Mouse (Mus musculus): ENCODE data around the gene Gm12117. TPM values are rescaled to one million over a fixed set of nuclear protein-coding genes. Genes with fewer than 3 reads are reported as not detected.

Gene Gm12117
- total RNA-seq (2014; rRNA removed): not detected in 2 replicates
- not detected in 2 replicates for polyA plus RNA-seq (2012; rRNA removed)

DNA sequence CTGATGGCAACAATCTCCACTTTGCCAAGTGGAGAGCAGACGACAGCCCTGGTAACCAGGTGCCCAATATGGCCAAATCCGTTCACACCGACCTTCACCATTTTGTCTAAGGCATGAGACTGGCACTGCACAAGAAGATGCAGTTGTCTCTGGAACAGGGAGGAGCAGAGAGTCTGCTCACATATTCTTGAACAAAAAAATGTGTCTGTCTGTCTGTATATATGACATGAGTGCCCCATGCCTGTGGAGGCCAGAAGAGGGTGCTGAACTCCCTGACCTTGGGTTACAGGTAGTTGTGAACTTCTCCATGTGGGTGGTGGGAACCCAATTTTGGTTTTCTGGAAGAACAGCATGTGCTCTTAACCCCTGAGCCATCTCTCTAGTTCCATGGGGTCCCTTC lies at the start of gene Gm12117:
Gm12117 (minus strand) TSS at position 101 of the 400 bp plus-strand sequence.
- Histone ChIP-seq H3K4me1 (ENCODE audit: control insufficient read depth, insufficient read depth, low read length) (no peaks in the 10 kb centered on the region), H3K36me3 (ENCODE audit: control insufficient read depth, insufficient read depth, low read length) (no peaks in the 10 kb centered on the region), H3K9ac (ENCODE audit: low read depth, low read length) (no peak within 1 kb of the TSS), H3K4me3 (ENCODE audit: insufficient read depth, low read depth, low read length) (no peak within 1 kb of the TSS), H3K27ac (replicated peaks; ENCODE audit: insufficient read depth, low read depth, low read length) (no peak within 1 kb of the TSS), H3K79me2 (ENCODE audit: control insufficient read depth, insufficient read depth, low read length) (no peaks in the 10 kb centered on the region), H3K27me3 (ENCODE audit: control insufficient read depth, insufficient read depth, low read length) (no peaks in the 10 kb centered on the region)
- DNase-seq (ENCODE audit: extremely low read depth, low read depth, low spot score): no peak
- WGBS: 98% methylated on average over 3 of the region's 3 CpGs
- TF ChIP-seq CTCF (IDR thresholded peaks at IDR 0.05; ENCODE audit: low read depth, low read length) (no peak), POLR2A (IDR thresholded peaks at IDR 0.05; ENCODE audit: extremely low read depth, insufficient read depth, low read length) (no peak)

DNA sequence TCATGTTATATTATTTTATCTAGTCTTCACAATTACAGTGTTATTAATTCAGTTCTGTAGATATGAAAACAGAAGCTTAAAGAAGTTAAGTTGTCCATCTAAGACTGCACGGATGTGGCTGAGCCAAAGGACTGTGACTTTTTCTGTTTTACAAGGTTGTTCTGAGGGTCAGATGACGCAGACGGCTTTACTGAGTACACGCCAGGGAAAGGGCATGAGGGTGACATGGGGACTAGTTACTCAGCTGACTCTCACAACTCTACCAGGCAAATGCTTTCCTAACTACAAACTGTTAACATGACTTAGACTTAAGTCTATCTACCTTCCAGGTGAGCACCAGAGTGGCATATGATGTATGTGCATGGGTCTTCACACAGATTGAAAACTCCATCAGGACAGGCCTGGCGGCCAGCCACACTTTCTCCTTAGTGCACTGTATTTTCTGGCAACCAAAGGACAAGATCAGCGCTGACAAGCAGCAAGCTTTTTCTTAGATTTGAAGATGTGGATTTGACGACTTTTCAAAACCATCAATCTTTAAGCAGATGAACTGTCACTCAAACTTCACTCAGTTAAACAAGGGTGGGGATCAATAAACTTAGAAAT lies 42.6 kb upstream of the Gm12117 start:
- WGBS: 88% methylated on average over 7 of the region's 7 CpGs
- H3K36me3 ChIP-seq (ENCODE audit: control insufficient read depth, insufficient read depth, low read length): no peaks in the 10 kb centered on the region
- no peaks in the 10 kb centered on the region for H3K27me3 ChIP-seq (ENCODE audit: control insufficient read depth, insufficient read depth, low read length)
- TF ChIP-seq POLR2A (IDR thresholded peaks at IDR 0.05; ENCODE audit: extremely low read depth, insufficient read depth, low read length) (no peak), CTCF (IDR thresholded peaks at IDR 0.05; ENCODE audit: low read depth, low read length) (no peak)
- no peak overlapping the region for H3K27ac ChIP-seq (replicated peaks; ENCODE audit: insufficient read depth, low read depth, low read length)
- no peaks in the 10 kb centered on the region for H3K4me1 ChIP-seq (ENCODE audit: control insufficient read depth, insufficient read depth, low read length)
- no peak for DNase-seq (ENCODE audit: extremely low read depth, low read depth, low spot score)
- no peak overlapping the region for H3K9ac ChIP-seq (ENCODE audit: low read depth, low read length)
- no peaks in the 10 kb centered on the region for H3K79me2 ChIP-seq (ENCODE audit: control insufficient read depth, insufficient read depth, low read length)
- no peak overlapping the region for H3K4me3 ChIP-seq (ENCODE audit: insufficient read depth, low read depth, low read length)

DNA sequence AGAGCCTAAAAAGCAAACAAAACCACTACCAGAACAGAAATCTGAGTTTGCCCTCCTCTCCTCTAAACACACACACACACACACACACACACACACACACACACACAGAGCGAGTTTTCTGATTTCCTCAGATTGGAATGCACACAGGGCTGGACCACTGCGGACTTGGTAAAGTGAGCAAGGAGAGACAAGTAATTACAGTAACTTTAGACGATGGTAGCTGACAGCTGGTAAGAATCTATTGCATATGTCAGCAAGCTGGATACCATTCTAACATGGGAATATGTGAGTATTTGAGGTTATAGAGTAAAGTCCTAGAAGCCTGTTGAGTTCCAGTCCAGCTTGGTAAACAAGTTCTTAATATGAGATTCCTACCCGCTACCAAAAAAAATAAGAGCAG lies 33.0 kb upstream of the Gm12117 start:
- 83% methylated on average over 4 of the region's 4 CpGs for whole genome bisulfite sequencing
- no peak for DNase-seq (ENCODE audit: extremely low read depth, low read depth, low spot score)
- no peak for TF ChIP-seq CTCF (IDR thresholded peaks at IDR 0.05; ENCODE audit: low read depth, low read length)
- TF ChIP-seq POLR2A (IDR thresholded peaks at IDR 0.05; ENCODE audit: extremely low read depth, insufficient read depth, low read length): no peak

DNA sequence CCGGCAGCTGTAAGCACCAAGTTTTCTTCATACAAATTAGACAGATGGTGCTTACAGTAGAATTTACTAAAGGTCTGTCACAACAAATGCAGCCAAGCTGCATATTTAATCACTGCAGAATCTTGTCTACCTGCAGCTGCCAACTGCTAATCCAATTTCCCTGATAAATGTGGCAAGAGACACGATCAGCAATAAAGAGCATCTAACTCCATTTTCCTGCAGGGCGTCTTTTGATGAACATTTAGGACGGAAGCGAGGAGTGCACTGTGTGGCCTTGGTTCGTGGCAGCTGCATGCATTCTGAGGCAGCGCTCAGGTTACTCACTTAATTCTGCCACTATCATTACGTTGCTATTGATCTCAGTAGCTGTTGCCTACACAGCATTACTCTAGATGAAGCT lies 24.3 kb upstream of the Gm12117 start:
- H3K4me1 ChIP-seq (ENCODE audit: control insufficient read depth, insufficient read depth, low read length): no peaks in the 10 kb centered on the region
- no peaks in the 10 kb centered on the region for H3K36me3 ChIP-seq (ENCODE audit: control insufficient read depth, insufficient read depth, low read length)
- DNase-seq (ENCODE audit: extremely low read depth, low read depth, low spot score): no peak
- no peaks in the 10 kb centered on the region for H3K27me3 ChIP-seq (ENCODE audit: control insufficient read depth, insufficient read depth, low read length)
- no peak overlapping the region for H3K9ac ChIP-seq (ENCODE audit: low read depth, low read length)
- H3K27ac ChIP-seq (replicated peaks; ENCODE audit: insufficient read depth, low read depth, low read length): no peak overlapping the region
- no peak for TF ChIP-seq CTCF (IDR thresholded peaks at IDR 0.05; ENCODE audit: low read depth, low read length)
- TF ChIP-seq POLR2A (IDR thresholded peaks at IDR 0.05; ENCODE audit: extremely low read depth, insufficient read depth, low read length): no peak
- 85% methylated on average over 8 of the region's 8 CpGs for WGBS
- no peaks in the 10 kb centered on the region for H3K79me2 ChIP-seq (ENCODE audit: control insufficient read depth, insufficient read depth, low read length)
- no peak overlapping the region for H3K4me3 ChIP-seq (ENCODE audit: insufficient read depth, low read depth, low read length)

More for the DNA sequence above, 33.0 kb upstream of the Gm12117 start:
- Histone ChIP-seq H3K79me2 (ENCODE audit: control insufficient read depth, insufficient read depth, low read length) (no peaks in the 10 kb centered on the region), H3K4me3 (ENCODE audit: insufficient read depth, low read depth, low read length) (no peak overlapping the region), H3K27ac (replicated peaks; ENCODE audit: insufficient read depth, low read depth, low read length) (no peak overlapping the region), H3K27me3 (ENCODE audit: control insufficient read depth, insufficient read depth, low read length) (no peaks in the 10 kb centered on the region), H3K4me1 (ENCODE audit: control insufficient read depth, insufficient read depth, low read length) (no peaks in the 10 kb centered on the region), H3K36me3 (ENCODE audit: control insufficient read depth, insufficient read depth, low read length) (no peaks in the 10 kb centered on the region), H3K9ac (ENCODE audit: low read depth, low read length) (no peak overlapping the region)

DNA sequence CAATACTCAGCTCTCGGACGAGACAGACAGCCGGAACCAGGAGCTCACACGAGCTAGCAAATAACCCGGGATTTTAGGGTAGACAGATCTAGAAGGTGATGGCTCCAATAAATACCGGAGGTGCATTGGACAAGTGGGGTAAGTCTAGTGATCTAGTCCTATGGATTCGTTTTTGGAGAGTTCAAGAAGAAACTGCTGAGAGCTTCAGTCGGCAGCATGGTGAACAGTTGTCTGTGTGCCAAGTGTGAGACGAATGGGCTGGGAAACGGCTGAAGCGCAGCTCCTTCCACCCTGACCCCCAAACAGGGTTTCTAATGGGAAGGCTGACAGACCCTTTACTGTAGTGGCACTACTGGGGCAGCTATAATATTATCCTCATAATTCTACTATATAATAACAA lies 22.8 kb upstream of the Gm12117 start:
- DNase-seq (ENCODE audit: extremely low read depth, low read depth, low spot score): no peak
- WGBS: 90% methylated on average over 11 of the region's 11 CpGs
- TF ChIP-seq POLR2A (IDR thresholded peaks at IDR 0.05; ENCODE audit: extremely low read depth, insufficient read depth, low read length): no peak
- TF ChIP-seq CTCF (IDR thresholded peaks at IDR 0.05; ENCODE audit: low read depth, low read length): no peak

DNA sequence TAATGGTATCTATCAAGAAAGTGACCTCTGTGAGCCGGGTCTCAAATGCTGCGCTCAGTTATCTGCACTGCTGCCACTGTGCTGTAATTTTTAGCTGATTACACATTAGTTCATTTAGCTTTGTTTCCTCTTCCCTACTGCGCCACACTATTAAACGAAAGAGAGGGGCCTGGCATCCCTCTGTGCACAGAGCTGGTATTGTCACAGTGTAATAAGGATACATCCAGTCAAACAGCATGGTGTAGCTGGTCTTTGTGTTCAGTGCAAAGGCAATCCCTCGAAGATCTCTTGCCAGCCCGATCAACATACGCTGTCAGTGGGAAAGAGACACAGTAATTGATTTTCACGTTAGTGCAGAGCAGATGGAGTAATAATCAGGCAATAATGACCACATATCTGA lies 20.6 kb upstream of the Gm12117 start:
- TF ChIP-seq POLR2A (IDR thresholded peaks at IDR 0.05; ENCODE audit: extremely low read depth, insufficient read depth, low read length) (no peak), CTCF (IDR thresholded peaks at IDR 0.05; ENCODE audit: low read depth, low read length) (no peak)
- Histone ChIP-seq H3K4me3 (ENCODE audit: insufficient read depth, low read depth, low read length) (no peak overlapping the region), H3K9ac (ENCODE audit: low read depth, low read length) (no peak overlapping the region), H3K4me1 (ENCODE audit: control insufficient read depth, insufficient read depth, low read length) (peaks cover 1% of the 10 kb centered on the region; the same call in 1 of the 2 replicates), H3K27me3 (ENCODE audit: control insufficient read depth, insufficient read depth, low read length) (no peaks in the 10 kb centered on the region), H3K36me3 (ENCODE audit: control insufficient read depth, insufficient read depth, low read length) (no peaks in the 10 kb centered on the region), H3K79me2 (ENCODE audit: control insufficient read depth, insufficient read depth, low read length) (no peaks in the 10 kb centered on the region), H3K27ac (replicated peaks; ENCODE audit: insufficient read depth, low read depth, low read length) (no peak overlapping the region)
- DNase-seq (ENCODE audit: extremely low read depth, low read depth, low spot score): no peak
- 84% methylated on average over 8 of the region's 8 CpGs for WGBS

More for the DNA sequence above, 22.8 kb upstream of the Gm12117 start:
- Histone ChIP-seq H3K4me1 (ENCODE audit: control insufficient read depth, insufficient read depth, low read length) (peaks cover 1% of the 10 kb centered on the region; the same call in 1 of the 2 replicates), H3K36me3 (ENCODE audit: control insufficient read depth, insufficient read depth, low read length) (no peaks in the 10 kb centered on the region), H3K79me2 (ENCODE audit: control insufficient read depth, insufficient read depth, low read length) (no peaks in the 10 kb centered on the region), H3K27me3 (ENCODE audit: control insufficient read depth, insufficient read depth, low read length) (no peaks in the 10 kb centered on the region), H3K27ac (replicated peaks; ENCODE audit: insufficient read depth, low read depth, low read length) (no peak overlapping the region), H3K9ac (ENCODE audit: low read depth, low read length) (no peak overlapping the region), H3K4me3 (ENCODE audit: insufficient read depth, low read depth, low read length) (no peak overlapping the region)
